Mouse (Mus musculus) adrenal gland (tissue): ENCODE measurements around the gene Skiv2l.

Source experiments
- intact Hi-C: fragments of 180-260 bp; cut with DNase I; formaldehyde crosslinking; loops from one replicate; pipeline ENCODE4 v1.15.1; 2025
- microRNA-seq, 2 experiments: library from miRNA; unstranded; fragments of <30 nt; microRNA quantifications; one replicate each; pipeline ENCODE4; 2019

Skiv2l gene

GRCm38 (mm10) chr17:34795633-34796032, 54.4 kb downstream of the Skiv2l start:
- intact Hi-C loops: loop anchor here (5.0 kb wide), 1 partner anchor 78 kb away; no protein-coding TSS in a partner anchor

- intact Hi-C loops: loop anchor here (5.0 kb wide), 1 partner anchor 78 kb away; no protein-coding TSS in a partner anchor
Measured at GRCm38 (mm10) chr17:34795016-34795415, 55.0 kb downstream of the Skiv2l start.

Small RNA genes within 50 kb of the gene (microRNA-seq; reads per million reads assigned to microRNA genes)
- gene Mir6970 (0 to 0.23 reads per million in 2 experiments), gene Mir6971 (2.6 to 3.9 reads per million in 2 experiments), gene Mir6972 (0.11 to 0.49 reads per million in 2 experiments)
